33 mouse cellular contexts compared by ENCODE assay signal in the genomic region with DNA sequence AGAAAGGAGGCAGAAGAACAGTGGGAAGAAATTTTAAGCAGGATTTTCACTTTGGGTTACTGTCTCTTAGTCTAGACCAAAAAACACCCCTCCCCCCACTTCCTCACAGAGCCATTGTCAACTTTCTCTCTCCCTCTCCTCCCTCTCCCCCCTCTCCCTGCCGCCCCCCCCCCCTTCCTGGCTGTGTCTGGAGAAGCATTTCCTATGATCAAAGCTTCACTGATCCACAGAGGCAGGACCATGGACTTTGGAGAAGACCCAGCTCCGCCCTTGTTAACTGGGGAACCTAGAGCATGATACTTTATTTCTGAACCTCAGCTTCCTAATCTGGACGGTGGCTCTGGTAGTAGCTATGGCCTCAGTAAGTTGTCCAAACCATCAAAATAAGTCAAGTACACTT. TPM values are rescaled to one million over a fixed set of nuclear protein-coding genes. Genes with fewer than 3 reads are reported as not detected.
DNase-seq lines count a peak whose midpoint lies in the region; ATAC-seq lines count a peak whose summit lies in the region.
"Had no signal": no experiment of that assay in that cellular context is flagged by ENCODE, and none has a peak within 500 bp of the region (broad histone marks: within the 10 kb centered on the region; RNA-seq: fewer than 3 reads in every experiment).

No protein-coding gene starts in this region.

- no peak overlapping the region for H3K4me2 ChIP-seq in kidney, embryonic 16.5 days (replicated peaks; ENCODE audit: low read depth, low read length)
- no peak overlapping the region for H3K4me2 ChIP-seq in kidney, embryonic 14.5 days (replicated peaks; ENCODE audit: low read depth, low read length)
- H3K4me2 ChIP-seq in lung, embryonic 16.5 days (ENCODE audit: low read depth, low read length) = no peak overlapping the region
- H3K4me2 ChIP-seq: hindbrain, embryonic 12.5 days had no signal

- H3K9ac ChIP-seq in kidney, embryonic 16.5 days (replicated peaks; ENCODE audit: low read length) = no peak overlapping the region
- H3K9ac ChIP-seq in kidney, embryonic 14.5 days (ENCODE audit: low read depth, low read length) = no peak overlapping the region
- no peak overlapping the region for H3K9ac ChIP-seq in lung, embryonic 16.5 days (ENCODE audit: low read length)
- H3K9ac ChIP-seq: hindbrain, embryonic 12.5 days had no signal

- DNase-seq in heart, adult 11 months = peak; percentile 54
- no peak for DNase-seq in heart, postnatal 36 days
- DNase-seq in lung, postnatal 25 days (ENCODE audit: low spot score) = no peak
- DNase-seq in forebrain, embryonic 10.5 days (ENCODE audit: extremely low spot score, low spot score) = no peak
- DNase-seq: adrenal gland, postnatal 14 days; cerebellum, adult 11 months; cerebellum, adult 9-10 months; cerebellum, postnatal 36 days; gastrocnemius, postnatal 14 days; thymus, adult 2 months; thymus, postnatal 36 days had no signal

- H3K9me3 ChIP-seq in kidney, embryonic 16.5 days (ENCODE audit: low read length) = peaks cover 4% of the 10 kb centered on the region; the same call in 1 of the 2 replicates
- H3K9me3 ChIP-seq in kidney, embryonic 14.5 days (ENCODE audit: control insufficient read depth, low read length) = no peaks in the 10 kb centered on the region
- no peaks in the 10 kb centered on the region for H3K9me3 ChIP-seq in lung, embryonic 16.5 days (ENCODE audit: control insufficient read depth, low read length)
- no peaks in the 10 kb centered on the region; the same call in 1 of the 2 replicates for H3K9me3 ChIP-seq in forebrain, embryonic 10.5 days
- H3K9me3 ChIP-seq: hindbrain, embryonic 12.5 days had no signal

- H3K36me3 ChIP-seq in kidney, embryonic 16.5 days (ENCODE audit: insufficient read depth, low read length) = no peaks in the 10 kb centered on the region
- H3K36me3 ChIP-seq in kidney, embryonic 14.5 days (ENCODE audit: control insufficient read depth, insufficient read depth, low read length) = no peaks in the 10 kb centered on the region
- H3K36me3 ChIP-seq in lung, embryonic 16.5 days (ENCODE audit: control insufficient read depth, insufficient read depth, low read length) = no peaks in the 10 kb centered on the region
- no peaks in the 10 kb centered on the region for H3K36me3 ChIP-seq in forebrain, embryonic 10.5 days (replicated peaks)
- H3K36me3 ChIP-seq: hindbrain, embryonic 12.5 days had no signal

- no peaks in the 10 kb centered on the region for H3K27me3 ChIP-seq in kidney, embryonic 16.5 days (ENCODE audit: insufficient read depth, low read length)
- H3K27me3 ChIP-seq in kidney, embryonic 14.5 days (ENCODE audit: control insufficient read depth, insufficient read depth, low read length) = no peaks in the 10 kb centered on the region
- H3K27me3 ChIP-seq in lung, embryonic 16.5 days (ENCODE audit: control insufficient read depth, insufficient read depth, low read depth, low read length) = no peaks in the 10 kb centered on the region
- no peaks in the 10 kb centered on the region for H3K27me3 ChIP-seq in forebrain, embryonic 10.5 days (ENCODE audit: poor library complexity, severe bottlenecking)
- H3K27me3 ChIP-seq: hindbrain, embryonic 12.5 days; Patski had no signal

- no peak overlapping the region for H3K27ac ChIP-seq in kidney, embryonic 16.5 days (ENCODE audit: low read length)
- H3K27ac ChIP-seq in kidney, embryonic 14.5 days (ENCODE audit: low read depth, low read length) = no peak overlapping the region
- no peak overlapping the region for H3K27ac ChIP-seq in lung, embryonic 16.5 days (ENCODE audit: low read length)
- no peak overlapping the region for H3K27ac ChIP-seq in forebrain, embryonic 10.5 days
- H3K27ac ChIP-seq: hindbrain, embryonic 12.5 days had no signal

- H3K4me3 ChIP-seq in kidney, embryonic 16.5 days (ENCODE audit: low read length) = no peak overlapping the region
- H3K4me3 ChIP-seq in kidney, embryonic 14.5 days (ENCODE audit: low read length) = no peak overlapping the region
- no peak overlapping the region for H3K4me3 ChIP-seq in lung, embryonic 16.5 days (ENCODE audit: low read length)
- H3K4me3 ChIP-seq in forebrain, embryonic 10.5 days = no peak overlapping the region
- H3K4me3 ChIP-seq: hindbrain, embryonic 12.5 days had no signal

- peak; percentile 42; the same call in 1 of the 2 replicates for ATAC-seq in kidney, embryonic 16.5 days (ENCODE audit: low FRiP score, low TSS enrichment)
- no peak for ATAC-seq in kidney, embryonic 14.5 days (ENCODE audit: low FRiP score, low TSS enrichment)
- peak; percentile 57 for ATAC-seq in lung, embryonic 16.5 days (ENCODE audit: low read depth)
- ATAC-seq: forebrain, embryonic 14.5 days; intestine, embryonic 16.5 days; Patski had no signal

- no peaks in the 10 kb centered on the region for H3K4me1 ChIP-seq in kidney, embryonic 16.5 days (ENCODE audit: insufficient read depth, low read length)
- H3K4me1 ChIP-seq in kidney, embryonic 14.5 days (ENCODE audit: control insufficient read depth, insufficient read depth, low read length) = no peaks in the 10 kb centered on the region
- H3K4me1 ChIP-seq in lung, embryonic 16.5 days (replicated peaks; ENCODE audit: control insufficient read depth, insufficient read depth, low read length) = no peaks in the 10 kb centered on the region
- H3K4me1 ChIP-seq in forebrain, embryonic 10.5 days = peaks cover 11% of the 10 kb centered on the region; the same call in 1 of the 2 replicates
- H3K4me1 ChIP-seq: hindbrain, embryonic 12.5 days had no signal

- intact Hi-C loops in heart, postnatal 36 days (cut with DNase I) = no loop called here

- 72% methylated on average over 2 of the region's 3 CpGs for WGBS in kidney, embryonic 16.5 days
- 54% methylated on average over 2 of the region's 3 CpGs for WGBS in kidney, embryonic 14.5 days
- WGBS in lung, embryonic 16.5 days = 38% methylated on average over 2 of the region's 3 CpGs
- WGBS in forebrain, embryonic 10.5 days = 75% methylated on average over 2 of the region's 3 CpGs

RNA-seq across cellular contexts. Expression of a gene that starts 30.5 kb away (rescaled TPM):
- total RNA-seq in heart, postnatal 36 days (2021) = not detected
- polyA plus RNA-seq in kidney, embryonic 16.5 days (2015; fragmentation: Nextera tagmentation; extraction: Ambion mirVana) = not detected in 2 replicates
- polyA plus RNA-seq in kidney, embryonic 14.5 days (2014; fragmentation: Nextera tagmentation; extraction: Ambion mirVana) = not detected in 2 replicates
- polyA plus RNA-seq in lung, embryonic 16.5 days (2015; fragmentation: Nextera tagmentation; extraction: Ambion mirVana) = not detected in 2 replicates
- polyA plus RNA-seq in forebrain, embryonic 10.5 days (2016; fragmentation: Nextera tagmentation; extraction: Ambion mirVana) = not detected in 2 replicates
- total RNA-seq: adrenal gland, postnatal 14 days; gastrocnemius, postnatal 14 days; granulocyte monocyte progenitor cell, adult 5-6 weeks; heart, postnatal 14 days; layer of hippocampus, adult 18-20 months; layer of hippocampus, postnatal 10 days; left cerebral cortex, adult 18-20 months; left cerebral cortex, postnatal 14 days; liver, adult 2 months; MEL; monocyte, adult 5-6 weeks had no signal
- polyA plus RNA-seq: embryonic facial prominence, embryonic 11.5 days; forebrain, embryonic 14.5 days; heart, embryonic 14.5 days; hindbrain, embryonic 12.5 days; intestine, embryonic 16.5 days; limb, embryonic 11.5 days; liver, adult 2 months; liver, embryonic 16.5 days; midbrain, embryonic 14.5 days; neural tube, embryonic 14.5 days; Patski; thymus, adult 2 months had no signal
